Mouse (Mus musculus) C2C12 (cell line): Measurements from ENCODE around the gene Ehd1.

Source experiments
- CEBPB ChIP-seq: IDR thresholded peaks from one replicate; pipeline ENCODE4 v1.6.1; 2011; ENCODE audit warnings: low read depth, mild to moderate bottlenecking, control low read depth, moderate library complexity
- CTCF ChIP-seq: IDR thresholded peaks from one replicate; pipeline ENCODE4 v1.5.1; 2011; ENCODE audit not compliant: control insufficient read depth, insufficient read depth, insufficient read length
- FOSL1 ChIP-seq: IDR thresholded peaks from one replicate; pipeline ENCODE4 v1.8.0; 2011; ENCODE audit warnings: mild to moderate bottlenecking, low read length; ENCODE audit not compliant: poor library complexity, insufficient read depth, severe bottlenecking
- MAX ChIP-seq: IDR thresholded peaks from one replicate; pipeline ENCODE4 v1.6.1; 2011; ENCODE audit warnings: mild to moderate bottlenecking, control low read depth
- MYOD1 ChIP-seq: IDR thresholded peaks from one replicate; pipeline ENCODE4 v1.6.1; 2011; ENCODE audit warnings: low read depth; ENCODE audit not compliant: control insufficient read depth, insufficient read length
- MYOG ChIP-seq: IDR thresholded peaks from one replicate; pipeline ENCODE4 v1.6.1; 2011; ENCODE audit not compliant: control insufficient read depth, insufficient read length; ENCODE audit errors: extremely low read depth
- USF1 ChIP-seq: IDR thresholded peaks from one replicate; pipeline ENCODE4 v1.6.1; 2011; ENCODE audit warnings: low read depth, mild to moderate bottlenecking, control low read depth, moderate library complexity

- TF ChIP-seq CTCF (no peak), USF1 (no peak), MYOD1 (no peak), MAX (peak; percentile 33), MYOG (no peak), FOSL1 (no peak), CEBPB (no peak)
Measured at GRCm38 (mm10) chr19:6277661-6278438, 1.3 kb downstream of the Ehd1 start.
